Mouse (Mus musculus) ES-E14 (cell line): ENCODE measurements around the gene Trpm7. TPM values are rescaled to one million over a fixed set of nuclear protein-coding genes. Genes with fewer than 3 reads are reported as not detected.

Experiments
- DNase-seq: peaks from one replicate; pipeline ENCODE4 v3.0.0-alpha.2; 2013; ENCODE audit warnings: low read depth, low spot score
- H3K27ac ChIP-seq: 2 replicates; pipeline ENCODE4 v1.5.1; 2012; ENCODE audit warnings: low read depth, mild to moderate bottlenecking, low read length, moderate library complexity, mixed read lengths; ENCODE audit not compliant: poor library complexity, insufficient read depth, severe bottlenecking
- H3K36me3 ChIP-seq: 2 replicates; pipeline ENCODE4 v1.6.1; 2012; ENCODE audit warnings: mild to moderate bottlenecking, low read length, moderate library complexity, mixed read lengths; ENCODE audit not compliant: control insufficient read depth, poor library complexity, insufficient read depth, severe bottlenecking
- H3K4me1 ChIP-seq, 2 experiments: fragments of 150-350 bp in 1 of 2; sonication (generic) in 1 of 2; 2 replicates each; pipeline ENCODE4 v1.6.1; 2012; ENCODE audit warnings: low read length in 2 of 2, mild to moderate bottlenecking in 1 of 2, mixed read lengths in 1 of 2; ENCODE audit not compliant: control insufficient read depth in 2 of 2, insufficient read depth in 2 of 2, poor library complexity in 1 of 2
- H3K4me3 ChIP-seq, 2 experiments: fragments of 150-350 bp in 1 of 2; sonication (generic) in 1 of 2; 2 replicates each; pipeline ENCODE4 v1.5.1; 2012; ENCODE audit warnings: low read length in 2 of 2, low read depth in 1 of 2, mild to moderate bottlenecking in 1 of 2, mixed read lengths in 1 of 2; ENCODE audit not compliant: insufficient read depth in 1 of 2, poor library complexity in 1 of 2, severe bottlenecking in 1 of 2
- H3K9ac ChIP-seq: 2 replicates; pipeline ENCODE4 v1.6.1; 2012; ENCODE audit warnings: low read depth, mild to moderate bottlenecking, low read length, mixed read lengths; ENCODE audit not compliant: poor library complexity, insufficient read depth, severe bottlenecking
- H3K9me3 ChIP-seq: fragments of 150-350 bp; sonication (generic); 2 replicates; pipeline ENCODE4 v1.6.1; 2012; ENCODE audit warnings: low read depth, mild to moderate bottlenecking, low read length; ENCODE audit not compliant: control insufficient read depth, insufficient read depth
- CHD2 ChIP-seq: IDR thresholded peaks from 2 replicates; pipeline ENCODE4 v1.6.1; 2014; ENCODE audit warnings: mild to moderate bottlenecking, low read depth, low read length, inconsistent platforms
- HCFC1 ChIP-seq: IDR thresholded peaks from 2 replicates; pipeline ENCODE4 v1.6.1; 2012; ENCODE audit warnings: low read length, inconsistent platforms, borderline replicate concordance; ENCODE audit not compliant: insufficient read depth
- MAFK ChIP-seq: IDR thresholded peaks from 2 replicates; pipeline ENCODE4 v1.6.1; 2014; ENCODE audit warnings: mild to moderate bottlenecking, low read depth, low read length, inconsistent platforms; ENCODE audit not compliant: insufficient read depth
- ZC3H11A ChIP-seq: IDR thresholded peaks from 2 replicates; pipeline ENCODE4 v1.6.1; 2012; ENCODE audit warnings: low read depth, mild to moderate bottlenecking, inconsistent platforms, low read length, borderline replicate concordance
- ZNF384 ChIP-seq: IDR thresholded peaks from 2 replicates; pipeline ENCODE4 v1.6.1; 2012; ENCODE audit warnings: low read depth, low read length, inconsistent platforms
- in situ Hi-C, 2 experiments: fragments of 600-800 bp; cut with MboI; formaldehyde crosslinking; loops; one replicate each; pipeline ENCODE4 v1.15.1; 2025; ENCODE audit warnings: low sequenced_read_pairs in 2 of 2, inconsistent platforms in 1 of 2; ENCODE audit not compliant: unreplicated experiment in 2 of 2
- total RNA-seq: library from RNA; depleted of rRNA; stranded (reverse); fragments of 300-350 nt; gene quantifications from 2 replicates; pipeline ENCODE4 v1.2.3, GENCODE M21; 2012

The Trpm7 gene
- total RNA-seq, 1 experiment: 47.1 TPM

- TF ChIP-seq CHD2 (no peak), ZNF384 (no peak), HCFC1 (no peak), ZC3H11A (no peak), MAFK (no peak)
- Histone ChIP-seq H3K9me3 (no peaks in the 10 kb centered on the region), H3K4me1 (no peaks in the 10 kb centered on the region), H3K27ac (no peak overlapping the region), H3K4me3 (no peak overlapping the region), H3K9ac (no peak overlapping the region), H3K36me3 (no peaks in the 10 kb centered on the region)
- in situ Hi-C loops: no loop called here
- DNase-seq: no peak
Observed at GRCm38 (mm10) chr2:126904162-126904561, 28.1 kb upstream of the Trpm7 start.

GRCm38 (mm10) chr2:126897511-126897910, 21.5 kb upstream of the Trpm7 start:
- no peak for DNase-seq
- Histone ChIP-seq H3K36me3 (no peaks in the 10 kb centered on the region), H3K4me1 (no peaks in the 10 kb centered on the region), H3K27ac (no peak overlapping the region), H3K9ac (no peak overlapping the region), H3K4me3 (no peak overlapping the region), H3K9me3 (no peaks in the 10 kb centered on the region)
- in situ Hi-C loops: no loop called here
- TF ChIP-seq CHD2: no peak
- TF ChIP-seq ZC3H11A: no peak
- TF ChIP-seq MAFK: no peak

GRCm38 (mm10) chr2:126896941-126897340, 20.9 kb upstream of the Trpm7 start:
- Histone ChIP-seq H3K36me3 (no peaks in the 10 kb centered on the region), H3K9ac (no peak overlapping the region), H3K4me1 (no peaks in the 10 kb centered on the region), H3K9me3 (no peaks in the 10 kb centered on the region), H3K4me3 (no peak overlapping the region), H3K27ac (no peak overlapping the region)
- TF ChIP-seq HCFC1 (no peak), ZNF384 (no peak), CHD2 (no peak), ZC3H11A (no peak), MAFK (no peak)
- in situ Hi-C loops: no loop called here
- no peak for DNase-seq

- Histone ChIP-seq H3K36me3 (no peaks in the 10 kb centered on the region), H3K9ac (no peak overlapping the region), H3K4me1 (no peaks in the 10 kb centered on the region), H3K9me3 (no peaks in the 10 kb centered on the region), H3K27ac (no peak overlapping the region), H3K4me3 (no peak overlapping the region)
- in situ Hi-C loops: no loop called here
- TF ChIP-seq HCFC1: no peak
- no peak for TF ChIP-seq CHD2
- TF ChIP-seq ZC3H11A: no peak
- no peak for DNase-seq
Observed at GRCm38 (mm10) chr2:126894245-126894644, 18.2 kb upstream of the Trpm7 start.

DNA sequence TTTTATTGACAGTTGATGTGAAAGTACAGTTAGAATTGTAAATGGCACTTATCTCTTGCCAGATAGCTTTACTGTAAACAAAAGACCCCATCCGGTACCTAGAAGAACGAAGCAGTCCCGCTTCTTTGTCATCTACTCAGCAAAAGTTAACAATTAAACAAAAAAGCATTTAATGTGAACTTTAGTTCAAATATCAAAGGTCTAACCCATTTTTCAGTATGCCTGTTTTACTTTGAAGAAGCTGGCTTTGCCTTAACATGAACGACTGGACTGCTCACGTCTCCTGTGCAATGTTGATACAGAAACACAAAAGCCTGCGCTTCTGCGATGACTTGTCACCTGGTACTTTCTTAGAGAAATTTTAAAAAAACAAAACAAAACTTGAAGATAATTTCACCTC, 16.3 kb upstream of the Trpm7 start:
- in situ Hi-C loops: no loop called here
- DNase-seq: no peak
- TF ChIP-seq ZC3H11A (no peak), HCFC1 (no peak), MAFK (no peak), ZNF384 (no peak), CHD2 (no peak)

More for the DNA sequence above, 16.3 kb upstream of the Trpm7 start:
- no peak overlapping the region for H3K27ac ChIP-seq
- H3K9me3 ChIP-seq: no peaks in the 10 kb centered on the region
- no peak overlapping the region for H3K9ac ChIP-seq
- no peaks in the 10 kb centered on the region for H3K36me3 ChIP-seq
- H3K4me1 ChIP-seq: no peaks in the 10 kb centered on the region
- H3K4me3 ChIP-seq: no peak overlapping the region
